Mouse (Mus musculus): ENCODE results near the gene Myh6.

The Myh6 gene

GRCm38 (mm10) chr14:54929801-54930200 lies 36.9 kb downstream of the Myh6 start:
- DNase-seq: no peak

DNA sequence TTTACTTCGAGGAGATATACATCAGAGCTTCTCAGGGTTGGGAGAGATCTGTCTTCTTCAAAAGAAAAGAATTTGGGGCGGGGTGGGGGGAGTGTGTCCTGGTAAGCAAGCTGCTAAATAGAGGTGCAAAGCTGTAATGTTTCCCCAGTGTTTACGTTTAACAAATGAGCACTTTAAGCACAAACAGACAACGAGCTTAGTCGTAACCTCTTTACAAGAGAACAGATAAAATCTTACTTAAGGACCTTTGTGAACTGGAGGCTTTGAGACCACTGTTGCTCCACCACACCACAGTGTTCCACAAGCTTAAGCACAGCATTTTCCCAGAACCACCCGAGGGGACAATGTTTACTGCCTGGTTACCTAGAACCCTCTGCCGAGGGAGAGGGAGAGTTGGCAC lies 39.4 kb downstream of the Myh6 start:
- DNase-seq: no peak

DNA sequence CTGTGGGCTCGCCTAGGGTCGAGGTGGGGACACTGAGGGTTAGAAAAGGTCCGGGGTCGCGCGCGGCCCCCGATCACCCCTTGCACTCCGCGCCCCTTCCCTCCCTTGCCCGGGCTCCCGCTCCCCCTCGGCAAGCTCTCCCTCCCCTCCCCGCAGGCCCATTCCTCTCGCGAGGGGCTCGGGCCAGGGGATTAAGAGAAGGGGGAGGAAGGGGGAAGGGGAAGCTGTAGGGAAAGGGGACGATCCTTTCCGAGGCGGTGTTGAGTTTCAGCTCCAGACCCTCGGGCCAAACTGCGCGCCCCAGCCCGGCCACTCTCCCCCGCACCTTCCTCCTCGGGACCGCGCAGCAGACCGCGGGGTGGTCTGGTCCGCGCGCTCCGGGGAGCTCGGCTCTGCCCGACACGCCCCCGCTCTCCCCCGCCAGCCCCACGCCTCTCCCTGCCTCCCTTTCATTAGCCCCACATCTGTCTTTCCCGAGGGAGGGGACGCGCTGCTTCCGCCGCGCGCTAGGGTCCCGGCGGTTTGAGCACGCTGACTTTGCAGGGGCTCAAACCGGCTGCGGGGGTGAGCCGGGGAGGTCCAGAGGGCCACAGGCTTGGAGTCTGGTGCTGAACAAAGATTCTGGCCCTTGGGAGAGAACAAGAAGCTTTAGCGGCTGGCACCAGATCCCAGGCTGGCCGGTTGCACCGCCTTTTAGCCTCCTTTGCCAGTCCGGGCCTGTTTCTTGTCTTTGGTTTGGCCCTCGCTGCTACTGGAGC lies 40.1 kb downstream of the Myh6 start:
- peak; percentile 30 for DNase-seq

DNA sequence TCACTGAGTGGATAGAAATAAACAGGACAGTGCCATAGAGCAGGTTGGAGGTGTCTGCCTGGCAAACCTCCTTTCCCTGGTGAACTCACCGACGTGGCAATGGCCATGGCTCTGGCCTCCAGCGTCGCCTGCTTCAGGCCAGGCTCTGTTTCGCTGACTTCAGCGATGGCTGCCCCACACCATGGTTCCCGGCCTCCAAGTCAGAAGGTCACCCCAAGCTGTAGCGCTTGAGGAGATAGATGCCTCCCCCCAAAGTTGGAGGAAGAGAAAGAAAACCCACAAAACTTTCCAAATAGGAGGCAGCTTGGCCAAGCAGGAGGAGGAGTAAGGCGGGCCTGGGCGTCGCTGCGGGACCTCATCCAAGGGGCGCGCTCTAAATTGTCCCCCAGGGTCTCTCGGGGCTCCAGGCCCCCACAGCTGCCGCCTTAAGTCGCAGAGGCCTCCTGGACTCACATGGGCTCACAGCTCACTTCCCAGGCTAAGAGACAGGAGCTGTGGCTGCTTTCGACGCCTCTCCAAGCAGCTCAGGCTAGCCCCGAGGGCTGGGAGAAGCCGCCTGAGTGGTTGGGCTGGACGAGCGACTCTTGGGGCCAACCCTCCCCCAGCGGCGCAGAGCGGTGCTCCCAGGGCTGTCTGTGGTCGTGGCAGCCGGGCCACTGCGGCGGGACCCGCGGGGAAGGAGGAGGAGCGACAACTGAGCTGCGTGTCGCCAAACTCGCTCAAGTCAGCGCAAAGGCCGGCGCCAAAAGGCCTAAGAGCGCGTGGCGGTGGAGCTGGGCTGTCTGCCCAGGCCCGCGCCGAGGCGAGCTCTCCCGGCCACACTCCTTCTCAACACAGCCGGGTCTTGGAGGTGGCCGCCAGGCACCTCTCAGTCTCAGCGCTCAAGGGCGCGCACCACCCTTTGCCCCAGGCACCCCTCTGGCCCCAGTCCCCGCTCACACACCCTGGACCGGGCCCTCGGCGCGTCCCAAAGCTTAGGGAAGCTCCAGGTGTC lies 41.1 kb downstream of the Myh6 start, which contains the start of gene Efs:
Gene Efs, minus strand, starts transcription at position 778 of the 994 bp plus-strand sequence.
- DNase-seq: peak; percentile 46

- DNase-seq: no peak
Observed at GRCm38 (mm10) chr14:54924641-54925348, 41.9 kb downstream of the Myh6 start.

DNA sequence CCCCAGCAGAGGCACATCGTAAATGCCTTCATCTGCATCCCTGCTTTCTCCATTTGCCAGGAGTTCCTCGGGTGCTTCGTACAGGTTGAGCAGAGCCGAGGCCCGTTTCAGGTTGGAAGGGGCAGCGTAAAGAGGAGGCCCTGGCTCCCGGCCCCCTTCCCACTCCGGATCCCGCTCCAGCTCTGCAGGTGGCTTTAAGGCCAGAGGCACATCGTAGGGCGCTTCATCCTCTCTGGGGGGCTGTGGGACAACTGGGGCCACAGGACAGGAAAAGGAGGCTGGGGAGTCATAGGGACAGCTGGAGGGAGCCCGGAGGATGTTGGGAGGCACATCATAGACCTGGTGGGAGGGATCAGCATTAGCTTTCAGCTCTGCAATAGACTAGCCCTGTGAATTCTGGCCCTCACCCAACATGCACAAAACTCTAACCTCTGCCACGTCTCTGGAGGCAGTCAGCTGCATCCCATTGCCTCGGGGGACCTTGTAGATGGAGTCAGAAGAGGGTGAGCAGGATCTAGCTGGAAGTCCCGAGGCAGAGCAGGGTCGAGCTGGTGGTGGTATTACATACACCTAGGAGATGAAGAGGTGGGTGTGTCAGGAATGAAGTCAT lies 46.5 kb downstream of the Myh6 start:
- no peak for DNase-seq

DNA sequence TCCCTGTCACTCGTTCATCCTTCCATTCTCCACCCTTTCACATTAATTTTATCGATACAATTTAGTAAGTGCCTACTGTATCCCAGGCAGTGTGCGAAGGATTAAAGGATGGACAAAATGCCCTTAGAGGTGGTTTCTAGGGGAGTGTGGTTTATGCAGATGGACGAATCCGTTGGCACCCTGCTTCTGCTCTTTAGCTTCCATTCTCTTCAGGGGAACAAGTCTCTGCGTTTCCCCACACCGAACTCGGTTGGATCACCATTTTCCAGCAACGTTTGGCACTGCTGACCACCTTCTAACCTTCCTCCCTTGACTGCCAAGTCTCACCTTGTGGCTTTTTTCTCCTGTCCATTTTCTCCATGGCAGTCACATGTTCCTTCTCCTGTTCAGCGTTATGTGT lies 53.4 kb downstream of the Myh6 start:
- no peak for DNase-seq

DNA sequence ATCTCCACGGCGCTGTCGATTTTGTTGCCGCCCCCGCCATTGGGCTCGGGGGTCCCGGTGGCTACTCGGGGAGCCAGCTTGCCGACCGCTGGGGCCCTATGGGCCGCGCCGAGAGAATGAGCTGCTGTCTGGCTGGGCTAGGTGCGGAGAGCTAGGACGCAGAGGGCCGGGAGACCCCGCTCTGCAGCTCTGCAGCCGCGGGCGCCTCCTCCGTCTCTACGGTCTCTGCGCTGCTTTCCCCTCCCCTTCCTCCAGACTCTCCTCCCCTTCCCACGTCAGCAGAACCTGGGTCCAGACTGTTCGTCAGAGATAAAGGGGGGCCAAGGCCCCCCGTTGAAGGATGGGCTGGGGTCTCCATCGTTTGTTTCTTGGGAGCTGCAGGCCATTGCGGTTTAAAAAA lies 53.8 kb downstream of the Myh6 start, which contains the start of gene Slc22a17:
Gene Slc22a17, minus strand, starts transcription at position 247 of the 400 bp plus-strand sequence.
- DNase-seq: peak; percentile 83

DNA sequence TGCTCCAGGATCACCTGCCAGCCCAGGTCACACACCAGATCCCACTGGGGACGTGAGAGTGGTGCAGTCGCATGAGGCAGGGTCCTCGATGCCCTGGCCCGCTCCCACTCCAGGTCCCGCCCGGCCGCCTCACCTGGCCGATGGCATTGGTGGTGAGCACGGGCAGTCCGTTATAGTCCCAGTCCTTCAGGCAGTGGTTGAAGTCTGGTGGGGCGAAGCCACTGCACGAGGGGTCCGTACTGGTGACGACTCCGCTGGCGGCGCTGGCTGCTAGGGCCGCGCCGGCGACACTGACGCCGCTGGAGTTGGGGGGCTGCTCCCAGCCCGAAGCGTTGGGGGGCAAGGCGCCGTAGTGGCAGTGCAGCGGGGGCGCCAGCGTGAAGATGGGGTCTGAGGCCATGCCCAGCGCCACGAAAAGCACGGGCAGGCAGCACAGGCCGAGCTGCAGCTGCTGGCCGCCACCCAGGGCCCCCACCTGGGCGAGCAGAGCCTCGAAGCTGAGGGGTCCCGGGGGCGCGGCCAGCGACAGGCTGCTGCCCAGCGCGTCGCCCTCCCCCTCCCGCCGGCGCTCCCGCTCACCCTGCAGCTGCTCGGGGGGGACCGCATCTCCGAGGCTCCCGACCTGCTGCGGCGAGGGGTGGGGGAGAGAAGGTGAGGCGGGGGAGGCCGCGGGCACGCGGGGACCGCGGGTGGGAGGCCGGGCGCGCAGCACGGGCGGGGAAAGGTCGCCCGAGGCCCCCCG lies 54.4 kb downstream of the Myh6 start:
- DNase-seq: peak; percentile 39

GRCm38 (mm10) chr14:54908682-54909081 lies 58.0 kb downstream of the Myh6 start:
- DNase-seq: no peak

DNA sequence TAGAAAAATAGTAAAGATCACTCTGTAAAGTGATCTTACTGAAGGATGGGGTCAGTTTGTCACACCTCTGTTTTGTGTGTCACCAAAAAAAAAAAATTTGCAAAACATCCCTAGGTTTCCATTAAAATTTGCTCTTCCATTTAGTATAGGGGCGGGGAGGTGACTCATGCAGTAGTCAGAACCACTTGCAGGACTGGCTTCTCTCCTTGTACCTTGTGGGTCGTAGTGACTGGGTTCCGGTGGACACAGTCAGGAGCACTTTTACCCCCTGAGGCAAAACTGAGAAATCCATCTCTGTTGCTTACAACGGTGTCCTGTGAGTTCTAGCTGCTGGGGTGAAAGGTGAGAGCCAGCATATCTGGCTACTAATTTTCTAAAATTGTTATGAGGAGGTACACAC lies 63.1 kb downstream of the Myh6 start:
- DNase-seq: no peak

DNA sequence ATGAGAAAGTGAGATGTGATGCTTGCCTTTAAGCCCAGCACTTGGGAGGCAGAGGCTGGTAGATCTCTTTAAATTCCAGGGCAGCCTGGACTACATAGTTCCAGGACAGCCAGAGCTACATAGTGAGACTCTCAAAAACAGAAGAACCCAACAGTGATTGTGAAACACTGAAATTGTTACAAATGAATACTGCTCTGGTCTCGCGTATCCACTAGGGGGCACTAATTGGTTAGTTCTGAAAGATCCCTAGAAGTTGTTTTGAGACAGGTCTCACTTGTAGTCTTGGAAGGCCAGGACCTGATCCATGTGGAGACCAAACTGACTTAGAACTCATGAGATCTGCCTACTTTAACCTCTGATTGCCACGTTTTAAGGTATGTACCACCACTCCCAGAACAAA lies 66.3 kb downstream of the Myh6 start:
- DNase-seq: peak; percentile 79

DNA sequence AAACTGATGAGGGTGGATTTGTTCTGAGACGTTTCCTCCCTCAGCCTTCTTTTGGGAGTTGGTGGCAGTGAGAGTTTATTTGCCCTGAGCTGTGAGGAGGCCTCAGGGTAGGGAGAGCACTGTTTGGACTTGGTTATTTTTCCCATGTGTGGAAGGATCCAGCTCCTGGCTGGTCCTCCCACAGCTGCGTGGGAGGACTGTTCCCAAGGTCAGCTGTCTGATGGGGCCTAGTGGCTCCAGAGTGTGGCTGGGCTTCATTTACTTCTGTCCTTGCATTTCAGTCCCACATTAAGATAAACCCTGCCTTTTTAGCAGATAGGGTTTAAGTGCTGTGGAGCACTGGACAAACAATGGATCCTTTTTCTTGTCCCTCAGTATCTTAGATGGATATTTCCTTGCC lies 69.3 kb downstream of the Myh6 start:
- DNase-seq: no peak

DNA sequence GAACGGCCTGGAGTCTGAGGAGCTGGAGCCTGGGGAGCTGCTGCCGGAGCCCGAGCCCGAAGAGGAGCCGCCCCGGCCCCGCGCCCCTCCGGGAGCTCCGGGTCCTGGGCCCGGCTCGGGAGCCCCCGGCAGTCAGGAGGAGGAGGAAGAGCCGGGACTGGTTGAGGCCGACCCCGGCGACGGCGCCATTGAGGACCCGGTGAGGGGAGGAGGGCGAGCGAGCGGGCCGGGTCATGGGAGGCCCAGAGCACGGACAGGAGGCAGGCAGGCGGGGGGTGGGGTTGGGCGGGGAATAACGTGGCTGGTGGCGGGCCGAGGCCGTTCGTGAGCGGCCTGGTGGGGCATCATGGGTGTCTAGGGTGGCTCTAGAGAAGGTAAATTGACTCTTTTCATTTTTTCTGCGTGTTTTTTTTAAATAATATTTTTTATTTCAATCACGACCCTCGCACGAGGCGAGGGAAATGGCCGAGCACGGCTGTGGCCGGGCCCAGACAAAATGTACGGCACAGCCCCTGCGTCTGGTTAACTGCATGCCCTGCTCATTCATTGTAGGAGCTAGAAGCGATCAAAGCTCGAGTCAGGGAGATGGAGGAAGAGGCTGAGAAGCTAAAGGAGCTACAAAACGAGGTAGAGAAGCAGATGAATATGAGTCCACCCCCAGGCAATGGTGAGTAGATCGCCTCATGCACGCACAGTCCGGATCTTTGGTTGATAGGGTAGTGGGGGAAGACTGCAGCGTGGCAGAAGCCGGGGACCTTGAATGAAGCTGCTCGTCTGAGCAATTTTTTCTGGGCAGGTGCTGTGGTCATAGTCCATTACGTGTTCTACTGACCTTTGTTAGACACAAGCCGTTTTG lies 72.2 kb downstream of the Myh6 start:
- DNase-seq: peak; percentile 61

DNA sequence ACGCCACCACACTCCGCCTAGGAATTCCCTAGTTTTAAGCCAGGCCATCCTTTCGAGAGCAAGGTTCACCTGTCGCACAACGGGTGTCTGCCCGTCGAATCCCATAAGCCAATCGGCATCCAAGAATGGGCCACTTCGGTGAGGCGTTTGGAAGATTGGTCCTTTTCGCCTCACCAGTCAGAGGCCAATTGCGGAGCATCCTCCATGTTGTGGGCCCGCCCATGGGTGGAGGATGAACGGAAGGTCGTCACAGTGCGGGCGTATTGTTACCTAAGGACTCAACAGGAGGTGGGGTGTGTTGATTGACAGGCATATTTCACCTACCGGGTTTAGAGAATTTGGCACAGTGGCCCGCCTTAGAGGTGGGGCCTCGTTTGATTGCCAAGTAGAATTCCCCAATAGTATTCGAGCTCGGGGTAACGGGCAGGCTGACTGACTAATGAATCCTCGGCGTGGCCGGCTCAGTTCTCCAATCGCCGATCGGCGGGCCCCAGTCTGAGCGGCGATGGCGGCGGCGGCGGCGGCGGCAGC lies 73.0 kb downstream of the Myh6 start:
- peak; percentile 99 for DNase-seq

- no peak for DNase-seq
Observed at GRCm38 (mm10) chr14:54892200-54892599, 74.5 kb downstream of the Myh6 start, which contains the start of gene Pabpn1. TSS of gene Pabpn1 (plus strand) at chr14:54892500.
